Mouse (Mus musculus): ENCODE measurements around the gene Trim62. TPM values are rescaled to one million over a fixed set of nuclear protein-coding genes. Genes with fewer than 3 reads are reported as not detected.
"Not testable (repeated sequence)": the region's sequence is repeated elsewhere in the genome, so short reads cannot be mapped to it uniquely, and the experiment has no call there.

Trim62 gene
- polyA plus RNA-seq, 1 experiment = 2.8 TPM

DNA sequence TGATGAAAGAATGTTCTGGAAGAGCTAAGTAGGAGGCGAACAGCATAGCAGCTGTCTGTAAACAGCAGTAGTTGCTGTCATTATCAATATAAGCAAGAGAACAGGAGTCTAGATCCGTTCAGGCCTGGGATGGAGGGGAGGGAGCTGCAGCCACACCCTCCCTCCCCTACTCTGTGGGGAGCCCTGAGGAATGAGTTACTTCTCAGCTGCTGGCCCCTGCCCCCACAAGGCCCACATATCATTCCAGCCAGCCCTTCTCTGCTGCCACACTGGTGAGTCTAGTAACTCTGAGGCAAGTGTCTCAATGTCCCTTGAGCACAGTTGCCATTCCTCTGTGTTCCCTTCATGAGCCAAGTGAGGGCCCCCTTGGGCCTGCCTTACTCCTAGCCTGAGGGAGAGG, 26.2 kb upstream of the Trim62 start:
- TF ChIP-seq POLR2A (IDR thresholded peaks at IDR 0.05; ENCODE audit: insufficient read depth, low read length) (no peak), EP300 (IDR thresholded peaks at IDR 0.05; ENCODE audit: insufficient read depth, low read depth, low read length) (no peak), CTCF (IDR thresholded peaks at IDR 0.05; ENCODE audit: low read depth, low read length) (no peak)
- no peak overlapping the region for H3K27ac ChIP-seq (ENCODE audit: insufficient read depth, low read length)
- H3K9ac ChIP-seq (ENCODE audit: low read depth, poor library complexity, severe bottlenecking) = no peak overlapping the region

DNA sequence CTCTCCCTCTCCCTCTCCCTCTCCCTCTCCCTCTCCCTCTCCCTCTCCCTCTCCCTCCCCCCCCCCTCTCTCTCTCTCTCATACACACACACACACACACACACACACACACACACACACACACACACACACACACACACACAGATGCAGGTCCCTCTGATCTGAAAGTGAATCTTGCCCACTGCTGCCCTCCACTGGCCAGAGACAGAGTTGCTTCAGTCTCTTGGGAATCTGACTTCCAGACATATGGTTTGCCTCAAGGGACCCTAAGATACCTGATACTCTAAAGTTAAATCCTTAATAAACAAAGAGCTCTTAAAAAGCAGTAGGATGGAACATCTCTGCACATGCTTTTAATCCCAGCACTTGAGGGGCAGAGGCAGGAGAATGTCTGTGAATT, 25.2 kb upstream of the Trim62 start:
- H3K4me1 ChIP-seq (ENCODE audit: control insufficient read depth, insufficient read depth, low read length); H3K4me3 ChIP-seq (ENCODE audit: low read depth, low read length); H3K36me3 ChIP-seq (ENCODE audit: control insufficient read depth, insufficient read depth, low read length, poor library complexity, severe bottlenecking); H3K9ac ChIP-seq (ENCODE audit: low read depth, poor library complexity, severe bottlenecking); H3K27me3 ChIP-seq (ENCODE audit: control insufficient read depth, insufficient read depth, low read length, poor library complexity, severe bottlenecking); H3K27ac ChIP-seq (ENCODE audit: insufficient read depth, low read length); H3K9me3 ChIP-seq (replicated peaks; ENCODE audit: control insufficient read depth, insufficient read depth, low read length, poor library complexity, severe bottlenecking): not testable (repeated sequence)
- peak; percentile 57 for TF ChIP-seq CTCF (IDR thresholded peaks at IDR 0.05; ENCODE audit: low read depth, low read length)

More for the DNA sequence above, 26.2 kb upstream of the Trim62 start:
- Histone ChIP-seq H3K9me3 (replicated peaks; ENCODE audit: control insufficient read depth, insufficient read depth, low read length, poor library complexity, severe bottlenecking) (no peaks in the 10 kb centered on the region), H3K27me3 (ENCODE audit: control insufficient read depth, insufficient read depth, low read length, poor library complexity, severe bottlenecking) (no peaks in the 10 kb centered on the region), H3K4me1 (ENCODE audit: control insufficient read depth, insufficient read depth, low read length) (peaks cover 2% of the 10 kb centered on the region), H3K4me3 (ENCODE audit: low read depth, low read length) (no peak overlapping the region), H3K36me3 (ENCODE audit: control insufficient read depth, insufficient read depth, low read length, poor library complexity, severe bottlenecking) (no peaks in the 10 kb centered on the region)

DNA sequence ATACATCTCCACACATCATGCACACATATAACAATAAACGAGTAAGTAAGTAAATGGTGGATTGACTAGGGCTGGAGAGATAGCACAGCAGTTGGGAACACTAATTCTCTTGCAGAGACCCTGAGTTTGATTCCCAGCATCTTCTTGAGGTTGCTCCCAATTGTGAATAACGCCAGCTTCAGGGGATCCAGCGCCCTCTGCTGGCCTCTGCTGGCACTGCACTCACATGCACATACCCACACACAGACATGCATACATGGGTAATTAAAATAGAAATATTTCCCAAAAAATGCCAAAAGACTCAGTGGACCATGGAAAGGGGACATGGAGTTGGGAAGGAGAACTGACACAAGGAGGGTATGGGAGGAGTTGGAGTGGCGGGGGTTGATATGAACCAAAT, 24.5 kb upstream of the Trim62 start:
- no peak for TF ChIP-seq POLR2A (IDR thresholded peaks at IDR 0.05; ENCODE audit: insufficient read depth, low read length)
- no peak for TF ChIP-seq EP300 (IDR thresholded peaks at IDR 0.05; ENCODE audit: insufficient read depth, low read depth, low read length)
- TF ChIP-seq CTCF (IDR thresholded peaks at IDR 0.05; ENCODE audit: low read depth, low read length) = peak; percentile 51
- Histone ChIP-seq H3K36me3 (ENCODE audit: control insufficient read depth, insufficient read depth, low read length, poor library complexity, severe bottlenecking) (no peaks in the 10 kb centered on the region), H3K4me1 (ENCODE audit: control insufficient read depth, insufficient read depth, low read length) (peaks cover 2% of the 10 kb centered on the region), H3K4me3 (ENCODE audit: low read depth, low read length) (no peak overlapping the region), H3K27ac (ENCODE audit: insufficient read depth, low read length) (no peak overlapping the region), H3K27me3 (ENCODE audit: control insufficient read depth, insufficient read depth, low read length, poor library complexity, severe bottlenecking) (no peaks in the 10 kb centered on the region), H3K9ac (ENCODE audit: low read depth, poor library complexity, severe bottlenecking) (no peak overlapping the region), H3K9me3 (replicated peaks; ENCODE audit: control insufficient read depth, insufficient read depth, low read length, poor library complexity, severe bottlenecking) (no peaks in the 10 kb centered on the region)

DNA sequence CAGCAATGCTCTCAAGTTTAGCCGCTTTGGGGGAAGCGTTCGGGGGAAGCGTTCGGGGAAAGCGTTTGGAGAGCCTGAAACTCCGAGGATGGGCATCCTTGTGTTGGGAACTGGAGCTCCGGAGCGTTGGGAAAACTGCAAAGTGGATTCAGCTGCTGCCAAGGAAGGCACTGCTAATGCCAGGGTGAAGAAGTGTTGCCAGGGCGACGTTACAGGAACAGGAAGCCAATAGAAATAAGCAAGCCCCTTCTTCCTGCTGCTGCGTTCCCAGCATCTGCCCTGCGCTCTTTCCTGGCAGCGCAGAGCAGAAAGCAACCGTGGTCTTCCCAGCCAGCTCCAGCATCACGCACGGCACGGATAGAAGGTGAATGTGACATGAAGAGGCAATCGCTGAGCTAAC, 10.4 kb upstream of the Trim62 start:
- H3K9ac ChIP-seq (ENCODE audit: low read depth, poor library complexity, severe bottlenecking) = no peak overlapping the region
- TF ChIP-seq POLR2A (IDR thresholded peaks at IDR 0.05; ENCODE audit: insufficient read depth, low read length) (no peak), EP300 (IDR thresholded peaks at IDR 0.05; ENCODE audit: insufficient read depth, low read depth, low read length) (no peak), CTCF (IDR thresholded peaks at IDR 0.05; ENCODE audit: low read depth, low read length) (no peak)
- H3K27me3 ChIP-seq (ENCODE audit: control insufficient read depth, insufficient read depth, low read length, poor library complexity, severe bottlenecking) = no peaks in the 10 kb centered on the region
- H3K36me3 ChIP-seq (ENCODE audit: control insufficient read depth, insufficient read depth, low read length, poor library complexity, severe bottlenecking) = no peaks in the 10 kb centered on the region
- no peaks in the 10 kb centered on the region for H3K9me3 ChIP-seq (replicated peaks; ENCODE audit: control insufficient read depth, insufficient read depth, low read length, poor library complexity, severe bottlenecking)
- no peaks in the 10 kb centered on the region for H3K4me1 ChIP-seq (ENCODE audit: control insufficient read depth, insufficient read depth, low read length)
- no peak overlapping the region for H3K27ac ChIP-seq (ENCODE audit: insufficient read depth, low read length)
- no peak overlapping the region for H3K4me3 ChIP-seq (ENCODE audit: low read depth, low read length)

DNA sequence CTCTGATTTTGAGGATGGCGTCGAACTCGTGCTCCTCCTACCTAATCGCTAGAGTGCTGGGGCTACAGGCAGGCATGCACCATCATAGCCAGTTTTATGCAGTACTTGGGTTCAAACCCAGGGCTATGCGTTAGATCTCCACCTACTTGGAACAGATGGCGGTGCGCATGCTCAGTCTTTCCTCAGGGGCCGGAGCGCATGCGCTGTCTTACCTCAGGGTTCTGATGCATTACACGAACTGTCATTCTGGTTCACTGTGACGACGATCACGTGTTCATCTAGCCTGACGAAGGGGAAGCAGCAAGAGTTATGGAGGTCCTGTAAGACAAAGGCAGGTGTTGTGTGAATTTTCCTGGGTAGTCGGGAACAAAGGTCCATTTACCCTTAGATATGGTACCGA, 9.3 kb upstream of the Trim62 start:
- Histone ChIP-seq H3K9ac (ENCODE audit: low read depth, poor library complexity, severe bottlenecking) (no peak overlapping the region), H3K4me1 (ENCODE audit: control insufficient read depth, insufficient read depth, low read length) (no peaks in the 10 kb centered on the region), H3K4me3 (ENCODE audit: low read depth, low read length) (no peak overlapping the region), H3K27me3 (ENCODE audit: control insufficient read depth, insufficient read depth, low read length, poor library complexity, severe bottlenecking) (no peaks in the 10 kb centered on the region), H3K27ac (ENCODE audit: insufficient read depth, low read length) (no peak overlapping the region), H3K9me3 (replicated peaks; ENCODE audit: control insufficient read depth, insufficient read depth, low read length, poor library complexity, severe bottlenecking) (no peaks in the 10 kb centered on the region), H3K36me3 (ENCODE audit: control insufficient read depth, insufficient read depth, low read length, poor library complexity, severe bottlenecking) (no peaks in the 10 kb centered on the region)
- TF ChIP-seq CTCF (IDR thresholded peaks at IDR 0.05; ENCODE audit: low read depth, low read length) = no peak
- no peak for TF ChIP-seq POLR2A (IDR thresholded peaks at IDR 0.05; ENCODE audit: insufficient read depth, low read length)
- TF ChIP-seq EP300 (IDR thresholded peaks at IDR 0.05; ENCODE audit: insufficient read depth, low read depth, low read length) = no peak

DNA sequence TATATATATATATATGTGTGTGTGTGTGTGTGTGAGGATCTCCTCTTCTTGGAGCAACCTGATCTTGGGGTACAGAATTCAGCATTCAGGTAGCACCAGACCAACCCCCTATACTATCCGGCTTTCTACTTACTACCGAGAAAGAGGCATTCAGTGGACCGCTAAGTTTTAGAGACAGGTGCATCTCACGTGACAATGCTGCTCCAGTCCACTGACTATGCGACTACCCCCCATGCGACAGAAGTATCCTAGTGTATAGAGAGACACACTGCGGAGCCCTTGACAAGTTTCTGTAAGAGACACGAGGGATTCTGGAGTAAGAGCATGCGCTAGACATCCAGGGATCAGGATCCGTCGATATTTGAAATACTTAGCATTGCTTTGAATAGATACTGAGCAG, 7.9 kb upstream of the Trim62 start:
- Histone ChIP-seq H3K9me3 (replicated peaks; ENCODE audit: control insufficient read depth, insufficient read depth, low read length, poor library complexity, severe bottlenecking) (peaks cover 1% of the 10 kb centered on the region; the same call in 1 of the 2 replicates), H3K36me3 (ENCODE audit: control insufficient read depth, insufficient read depth, low read length, poor library complexity, severe bottlenecking) (no peaks in the 10 kb centered on the region), H3K4me1 (ENCODE audit: control insufficient read depth, insufficient read depth, low read length) (no peaks in the 10 kb centered on the region), H3K27me3 (ENCODE audit: control insufficient read depth, insufficient read depth, low read length, poor library complexity, severe bottlenecking) (no peaks in the 10 kb centered on the region), H3K9ac (ENCODE audit: low read depth, poor library complexity, severe bottlenecking) (no peak overlapping the region), H3K27ac (ENCODE audit: insufficient read depth, low read length) (no peak overlapping the region), H3K4me3 (ENCODE audit: low read depth, low read length) (no peak overlapping the region)
- TF ChIP-seq POLR2A (IDR thresholded peaks at IDR 0.05; ENCODE audit: insufficient read depth, low read length) (no peak), CTCF (IDR thresholded peaks at IDR 0.05; ENCODE audit: low read depth, low read length) (no peak), EP300 (IDR thresholded peaks at IDR 0.05; ENCODE audit: insufficient read depth, low read depth, low read length) (no peak)
